Mouse (Mus musculus) gastrocnemius, postnatal 25 days (tissue): ENCODE measurements around the gene Gm2022. TPM values are rescaled to one million over a fixed set of nuclear protein-coding genes. Genes with fewer than 3 reads are reported as not detected.
"Not testable (repeated sequence)": the region's sequence is repeated elsewhere in the genome, so short reads cannot be mapped to it uniquely, and the experiment has no call there.

Experiments used
- DNase-seq: peaks from one replicate; pipeline ENCODE4 v3.0.0; 2022
- long read RNA-seq, 2 experiments: library from polyadenylated mRNA; stranded (forward); transcript quantifications; one replicate each; pipeline ENCODE4 v2.0.0; 2021
- total RNA-seq, 2 experiments: library from RNA; stranded (reverse); gene quantifications; 1 replicate in 1 of 2; 2 replicates in 1 of 2; pipeline ENCODE4 v1.2.3; 2021

Gene Gm2022
- not detected for total RNA-seq
- long read RNA-seq, experiment 1 = 0 reads
- long read RNA-seq, experiment 2 = 0 reads

- not testable (repeated sequence) for DNase-seq
These were observed at the start of gene Gm2022 for GRCm38 (mm10) chr12:87895070-87895469. Gm2022 (plus strand) TSS chr12:87895370.

- DNase-seq = not testable (repeated sequence)
These were observed 44.5 kb upstream of the Gm2022 start for GRCm38 (mm10) chr12:87850657-87851056.

DNA sequence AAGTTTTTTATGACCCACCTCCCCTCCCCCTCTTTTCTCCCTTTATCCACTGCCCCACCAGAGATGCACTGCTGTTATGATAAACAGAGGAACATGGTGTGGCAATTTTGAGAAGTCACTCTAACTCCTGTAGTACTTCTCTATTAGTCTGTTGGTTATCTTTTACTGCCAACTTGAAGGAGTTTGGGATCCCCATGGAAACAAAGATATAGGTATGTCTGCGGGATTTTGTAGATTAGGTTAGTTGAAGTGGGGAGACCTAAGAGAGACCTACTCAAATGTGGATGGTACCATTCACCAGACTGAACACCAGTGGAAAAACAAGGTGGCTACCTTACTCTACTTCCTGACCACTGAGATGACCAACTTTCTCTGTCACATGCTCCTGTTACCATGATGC, 39.1 kb upstream of the Gm2022 start:
- DNase-seq = not testable (repeated sequence)

DNA sequence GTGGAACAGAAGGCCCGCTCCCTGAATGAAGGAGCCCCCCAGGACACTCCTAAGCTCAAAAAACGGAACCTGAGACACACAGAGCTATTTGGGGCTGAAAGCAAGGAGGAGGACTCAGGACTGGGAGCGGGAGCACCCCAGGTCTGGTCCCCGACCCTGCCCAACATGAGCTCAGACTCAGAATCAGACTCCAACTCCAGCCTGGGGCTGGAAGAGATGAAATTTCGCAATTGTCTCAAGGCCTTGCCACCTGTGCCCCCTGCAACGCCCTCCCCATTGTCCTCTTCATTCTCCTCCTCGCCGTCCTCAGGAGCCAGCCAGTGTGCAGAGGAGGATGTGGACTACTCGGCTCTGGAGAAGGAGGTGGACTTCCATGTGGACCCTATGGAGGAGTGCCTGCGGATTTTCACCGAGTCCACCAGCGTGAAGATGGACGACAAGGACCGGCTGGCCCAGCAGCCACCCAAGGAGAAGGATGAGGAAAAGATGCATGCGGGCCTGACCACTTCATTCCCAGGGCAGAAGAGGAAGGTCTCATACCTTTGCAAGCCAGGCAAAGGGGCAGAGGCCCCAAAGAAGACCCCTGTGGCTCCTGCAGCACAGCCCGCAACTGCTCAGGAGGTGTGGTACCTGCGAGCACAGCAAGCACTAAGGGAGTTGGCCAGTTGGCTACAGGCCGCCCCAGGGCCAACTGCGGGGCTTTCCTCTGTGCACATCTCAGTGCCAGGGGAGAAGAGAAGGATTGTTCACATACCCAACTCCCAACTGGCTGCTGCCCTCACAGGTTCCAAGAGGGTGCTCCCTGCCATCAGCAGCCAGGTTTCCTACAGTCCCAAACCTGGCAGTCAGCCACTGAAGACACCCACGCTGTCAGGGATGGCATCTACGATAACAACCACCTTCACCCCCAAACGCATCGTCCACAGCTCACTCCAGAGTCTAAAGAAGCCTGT, 33.2 kb upstream of the Gm2022 start:
- DNase-seq = not testable (repeated sequence)

GRCm38 (mm10) chr12:87863638-87864037, 31.5 kb upstream of the Gm2022 start:
- not testable (repeated sequence) for DNase-seq

GRCm38 (mm10) chr12:87864048-87864447, 31.1 kb upstream of the Gm2022 start:
- not testable (repeated sequence) for DNase-seq

DNA sequence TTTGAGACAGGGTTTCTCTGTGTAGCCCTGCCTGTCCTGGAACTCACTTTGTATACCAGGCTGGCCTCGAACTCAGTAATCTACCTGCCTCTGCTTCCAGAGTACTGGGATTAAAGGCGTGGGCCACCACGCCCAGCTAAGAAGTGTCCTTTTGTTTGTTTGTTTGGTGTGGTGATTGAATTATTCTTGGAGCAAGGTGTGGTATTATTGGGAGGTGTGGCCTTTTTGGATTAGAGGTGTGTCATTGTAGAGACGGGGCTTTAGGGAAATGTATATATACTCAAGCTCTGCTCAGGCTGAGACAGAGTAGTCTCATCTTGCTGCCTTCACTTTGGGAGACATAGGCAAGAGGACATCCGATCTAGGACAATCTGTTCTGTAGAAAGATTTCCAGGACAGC, 21.4 kb upstream of the Gm2022 start, which contains the start of gene Gm2016:
Gene Gm2016 (plus strand): TSS at position 301 of the 400 bp plus-strand sequence.
- not testable (repeated sequence) for DNase-seq

GRCm38 (mm10) chr12:87919721-87920120, 24.6 kb downstream of the Gm2022 start, which contains the start of gene Gm2035:
Gm2035 (minus strand) TSS chr12:87919857.
- DNase-seq = not testable (repeated sequence)

Other genes with a start within 250 kb of the Gm2022 start
- gene Gm21319, start 119.6 kb upstream of the Gm2022 start, total RNA-seq = not detected
- gene Gm21936, start 99.9 kb upstream of the Gm2022 start, total RNA-seq = not detected
- gene BB287469, start 78.8 kb upstream of the Gm2022 start, total RNA-seq = not detected
- gene Gm2001, start 53.0 kb upstream of the Gm2022 start, total RNA-seq = not detected
- gene Gm2016, start 21.3 kb upstream of the Gm2022 start, total RNA-seq = not detected
- not detected for gene Gm2035, start 24.5 kb downstream of the Gm2022 start, total RNA-seq
- not detected for gene Gm2042, start 58.7 kb downstream of the Gm2022 start, total RNA-seq
- gene Gm2075, start 116.5 kb downstream of the Gm2022 start, total RNA-seq = not detected
- gene Gm6803, start 123.4 kb downstream of the Gm2022 start, total RNA-seq = not detected
- gene Gm2056, start 131.6 kb downstream of the Gm2022 start, total RNA-seq = not detected
- gene Gm16368, start 188.3 kb downstream of the Gm2022 start, total RNA-seq = not detected